Mouse (Mus musculus) limb, embryonic 14.5 days (tissue): ENCODE results near the gene Zfp1. TPM values are rescaled to one million over a fixed set of nuclear protein-coding genes. Genes with fewer than 3 reads are reported as not detected.
A peak's percentile ranks its signal among the peaks of the same experiment; 100 is the strongest.

ENCODE experiments used
- ATAC-seq: fragments of 200-750 bp; cut with Nextera tagmentation; 2 replicates; pipeline ENCODE4 v1.8.0; 2017; ENCODE audit warnings: low read depth, moderate number of reproducible peaks, moderate TSS enrichment; ENCODE audit not compliant: low FRiP score
- DNase-seq: peaks from one replicate; pipeline ENCODE4 v3.0.0-alpha.2; 2015; ENCODE audit warnings: low spot score
- H3K27ac ChIP-seq: fragments of 300-500 bp; sonication (generic); replicated peaks from 2 replicates; pipeline ENCODE4 v1.5.1; 2014; ENCODE audit warnings: low read depth, mild to moderate bottlenecking, low read length, moderate library complexity, mixed read lengths
- H3K27me3 ChIP-seq: fragments of 300-500 bp; sonication (generic); 2 replicates; pipeline ENCODE4 v1.6.1; 2014; ENCODE audit warnings: low read length, mixed read lengths; ENCODE audit not compliant: control insufficient read depth, insufficient read depth
- H3K36me3 ChIP-seq: fragments of 300-500 bp; sonication (generic); 2 replicates; pipeline ENCODE4 v1.6.1; 2014; ENCODE audit warnings: mild to moderate bottlenecking, low read length, moderate library complexity, mixed read lengths; ENCODE audit not compliant: control insufficient read depth, insufficient read depth
- H3K4me1 ChIP-seq: fragments of 300-500 bp; sonication (generic); 2 replicates; pipeline ENCODE4 v1.6.1; 2014; ENCODE audit warnings: antibody characterized with exemption, low read length, mixed read lengths; ENCODE audit not compliant: control insufficient read depth, insufficient read depth
- H3K4me2 ChIP-seq: fragments of 300-500 bp; sonication (generic); replicated peaks from 2 replicates; pipeline ENCODE4 v1.6.1; 2014; ENCODE audit warnings: low read depth, mild to moderate bottlenecking, low read length, moderate library complexity; ENCODE audit not compliant: severe bottlenecking
- H3K4me3 ChIP-seq: fragments of 300-500 bp; sonication (generic); replicated peaks from 2 replicates; pipeline ENCODE4 v1.5.1; 2014; ENCODE audit warnings: low read length
- H3K9ac ChIP-seq: fragments of 300-500 bp; sonication (generic); 2 replicates; pipeline ENCODE4 v1.6.1; 2014; ENCODE audit warnings: mild to moderate bottlenecking, low read depth, low read length, moderate library complexity; ENCODE audit not compliant: severe bottlenecking
- H3K9me3 ChIP-seq: fragments of 300-500 bp; sonication (generic); 2 replicates; pipeline ENCODE4 v1.6.1; 2016; ENCODE audit warnings: low read length; ENCODE audit not compliant: control insufficient read depth
- POLR2A ChIP-seq: fragments of 200-500 bp; IDR thresholded peaks from 2 replicates; pipeline ENCODE4 v1.8.0; 2012; ENCODE audit warnings: inconsistent platforms, mild to moderate bottlenecking, moderate library complexity, borderline replicate concordance; ENCODE audit not compliant: insufficient read depth, insufficient read length; ENCODE audit errors: extremely low read depth
- WGBS: fragments of 180-500 bp; shearing (Covaris S2); extraction: QIAGEN DNeasy Blood & Tissue Kit; methylation state at CpG from one replicate; pipeline ENCODE4 v1.1.7; 2014; 5-methylcytosine and 5-hydroxymethylcytosine counted together
- polyA plus RNA-seq, 2 experiments: library from polyadenylated mRNA; depleted of rRNA in 1 of 2; stranded (reverse) in 1 of 2; unstranded in 1 of 2; fragments of >200 nt; fragmentation: Nextera tagmentation in 1 of 2; extraction: Ambion mirVana in 1 of 2; gene quantifications; 2 replicates each; pipeline versions ENCODE4 v1.2.1 to v1.2.3; 2012 to 2014

Zfp1 gene
- polyA plus RNA-seq, 2 experiments, result 20.7 to 20.8 TPM

DNA sequence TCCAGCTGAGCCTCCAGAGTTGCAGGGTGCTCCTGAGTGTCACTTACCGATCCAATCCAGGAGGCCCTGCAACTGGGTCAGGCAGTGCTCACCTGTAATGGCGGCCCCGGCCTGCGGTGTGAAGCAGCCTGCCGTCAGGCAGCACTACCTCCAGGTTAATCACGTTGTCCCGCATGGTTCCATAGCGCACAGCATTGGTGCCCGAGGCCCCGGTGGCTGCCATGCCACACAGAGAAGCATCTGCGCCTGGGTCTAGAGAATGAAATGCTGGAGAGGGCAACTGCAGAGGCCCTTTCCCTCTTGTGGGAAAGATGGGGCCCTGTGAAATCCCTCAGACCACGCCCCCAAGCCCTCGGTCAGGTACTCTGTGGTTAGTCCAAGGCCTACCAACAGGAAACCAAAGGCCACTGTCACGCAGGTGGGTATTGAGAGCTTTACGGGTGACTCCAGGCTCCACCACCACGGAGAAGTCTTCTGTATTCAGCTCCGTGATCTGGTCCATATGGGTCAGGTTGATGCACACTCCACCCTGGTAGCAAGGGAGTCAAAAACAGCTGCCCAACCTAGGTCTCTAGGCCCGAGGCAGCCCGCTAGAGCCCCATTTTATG, 14.2 kb upstream of the Zfp1 start:
- ATAC-seq, result no peak
- no peak for TF ChIP-seq POLR2A

DNA sequence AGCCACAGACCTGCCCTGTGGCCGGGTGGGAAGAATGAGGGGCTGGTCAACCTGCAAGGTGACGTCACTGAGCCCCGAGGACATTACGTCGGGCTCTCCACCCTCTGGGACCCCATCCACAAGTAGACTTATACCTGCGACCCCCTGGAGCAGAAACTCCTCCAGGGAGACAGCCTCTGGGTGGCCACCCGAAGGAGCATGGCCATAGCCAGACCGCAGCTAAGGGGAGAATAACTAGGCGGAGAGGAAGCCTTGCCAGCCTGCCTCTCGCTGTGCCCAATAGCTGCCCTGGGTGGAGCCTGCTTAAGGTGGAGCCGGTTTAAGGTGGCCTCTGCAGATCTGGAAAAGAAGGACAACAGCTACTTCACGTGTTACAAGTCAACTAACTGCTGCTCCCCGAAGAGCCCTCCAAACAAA, 13.1 kb upstream of the Zfp1 start, which contains the start of gene Ldhd:
Gene Ldhd (minus strand): TSS at position 270 of the 417 bp plus-strand sequence.
- H3K9me3 ChIP-seq, result no peaks in the 10 kb centered on the region
- no peaks in the 10 kb centered on the region for H3K27me3 ChIP-seq
- peaks cover 19% of the 10 kb centered on the region for H3K36me3 ChIP-seq
- peak within 1 kb of the TSS; percentile 34 for H3K4me3 ChIP-seq
- H3K4me1 ChIP-seq, result peaks cover 2% of the 10 kb centered on the region; the same call in 1 of the 2 replicates
- ATAC-seq (0 out of 2 replicates have a peak, but pooled peaks have one; percentile 31), DNase-seq (no peak)
- H3K4me2 ChIP-seq, result peak within 1 kb of the TSS; percentile 48
- no peak for TF ChIP-seq POLR2A
- peak within 1 kb of the TSS; percentile 38 for H3K9ac ChIP-seq
- 21% methylated on average over 13 of the region's 13 CpGs for WGBS
- H3K27ac ChIP-seq, result no peak within 1 kb of the TSS

More for the DNA sequence above, 14.2 kb upstream of the Zfp1 start:
- Histone ChIP-seq H3K4me3 (no peak overlapping the region), H3K27ac (no peak overlapping the region), H3K4me2 (no peak overlapping the region), H3K9me3 (no peaks in the 10 kb centered on the region), H3K4me1 (peaks cover 2% of the 10 kb centered on the region; the same call in 1 of the 2 replicates), H3K36me3 (peaks cover 23% of the 10 kb centered on the region), H3K27me3 (no peaks in the 10 kb centered on the region), H3K9ac (no peak overlapping the region)
- 81% methylated on average over 19 of the region's 19 CpGs for WGBS
- DNase-seq, result no peak

DNA sequence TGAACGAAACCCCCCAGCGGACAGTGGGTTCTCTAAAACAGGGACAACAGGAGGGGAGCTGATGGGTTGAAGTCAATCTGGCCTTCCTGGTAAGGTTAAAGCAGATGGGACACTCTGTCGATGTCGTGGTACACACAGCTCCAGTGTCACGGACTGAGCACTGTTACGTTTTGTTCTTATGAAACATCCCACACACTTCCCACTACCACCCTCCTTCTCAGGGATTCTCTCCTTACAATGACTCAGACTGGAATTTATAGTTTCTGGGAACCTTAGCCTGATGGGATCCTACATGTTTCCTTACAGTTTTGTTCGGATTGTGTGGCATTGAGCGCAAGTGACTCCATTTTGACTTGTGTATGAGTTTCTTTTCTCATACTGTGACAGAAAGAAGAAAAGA, 11.6 kb upstream of the Zfp1 start:
- Histone ChIP-seq H3K36me3 (peaks cover 19% of the 10 kb centered on the region), H3K9me3 (no peaks in the 10 kb centered on the region), H3K9ac (no peak overlapping the region), H3K4me1 (peaks cover 2% of the 10 kb centered on the region; the same call in 1 of the 2 replicates), H3K4me2 (no peak overlapping the region), H3K27me3 (no peaks in the 10 kb centered on the region), H3K27ac (no peak overlapping the region), H3K4me3 (no peak overlapping the region)
- 92% methylated on average over 8 of the region's 8 CpGs for WGBS
- no peak for TF ChIP-seq POLR2A
- DNase-seq, result no peak
- no peak for ATAC-seq

DNA sequence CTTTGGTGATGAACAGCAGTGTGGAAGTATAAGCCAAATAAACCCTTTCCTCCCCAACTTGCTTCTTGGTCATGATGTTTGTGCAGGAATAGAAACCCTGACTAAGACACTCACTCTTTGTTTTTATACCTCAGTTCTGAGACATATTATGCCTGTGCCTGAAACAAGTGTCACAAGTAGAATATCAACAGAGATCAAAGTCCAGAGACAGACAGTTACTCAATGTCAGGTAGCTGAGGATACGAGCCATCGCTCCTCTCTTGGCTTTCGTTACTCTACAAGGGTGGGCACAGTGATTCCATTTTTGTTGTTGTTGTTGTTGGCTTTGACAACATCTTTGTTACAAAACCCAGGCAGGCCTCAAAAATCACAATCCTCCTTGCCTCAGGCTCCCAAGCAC, 10.2 kb upstream of the Zfp1 start:
- DNase-seq, result no peak
- H3K9ac ChIP-seq, result no peak overlapping the region
- H3K27ac ChIP-seq, result no peak overlapping the region
- H3K27me3 ChIP-seq, result no peaks in the 10 kb centered on the region
- no peaks in the 10 kb centered on the region for H3K9me3 ChIP-seq
- no peak overlapping the region for H3K4me2 ChIP-seq
- H3K4me1 ChIP-seq, result peaks cover 2% of the 10 kb centered on the region; the same call in 1 of the 2 replicates
- peaks cover 7% of the 10 kb centered on the region; the same call in 1 of the 2 replicates for H3K36me3 ChIP-seq
- TF ChIP-seq POLR2A, result no peak
- H3K4me3 ChIP-seq, result no peak overlapping the region
- ATAC-seq, result no peak
- WGBS, result 85% methylated on average over 3 of the region's 3 CpGs

DNA sequence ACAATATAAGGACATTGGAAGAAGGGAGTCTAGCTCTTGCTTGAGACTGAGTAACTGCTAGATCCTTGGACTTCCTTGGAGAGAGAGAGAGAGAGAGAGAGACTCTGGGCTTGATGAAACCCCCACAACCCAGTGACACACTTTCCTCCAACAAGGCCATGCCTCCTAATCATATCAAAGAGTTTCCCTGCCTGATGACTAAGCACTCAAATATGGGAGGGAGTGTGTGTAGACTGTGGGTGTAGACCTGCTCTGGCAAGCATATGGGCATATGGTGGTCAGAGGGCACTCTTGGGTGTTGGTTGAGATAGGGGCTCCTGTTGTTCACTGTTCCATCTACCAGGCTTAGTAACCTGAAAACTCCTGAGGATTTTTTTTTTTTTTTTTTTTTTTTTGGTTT, 5.1 kb upstream of the Zfp1 start:
- no peak for TF ChIP-seq POLR2A
- peaks cover 6% of the 10 kb centered on the region for H3K4me1 ChIP-seq
- no peak for DNase-seq
- no peak for ATAC-seq
- H3K27ac ChIP-seq, result no peak overlapping the region
- no peak overlapping the region for H3K9ac ChIP-seq
- H3K27me3 ChIP-seq, result no peaks in the 10 kb centered on the region
- H3K4me3 ChIP-seq, result no peak overlapping the region
- no peaks in the 10 kb centered on the region for H3K36me3 ChIP-seq
- H3K9me3 ChIP-seq, result no peaks in the 10 kb centered on the region
- H3K4me2 ChIP-seq, result no peak overlapping the region
